Mouse (Mus musculus): ENCODE data around the gene Srd5a2.

DNA sequence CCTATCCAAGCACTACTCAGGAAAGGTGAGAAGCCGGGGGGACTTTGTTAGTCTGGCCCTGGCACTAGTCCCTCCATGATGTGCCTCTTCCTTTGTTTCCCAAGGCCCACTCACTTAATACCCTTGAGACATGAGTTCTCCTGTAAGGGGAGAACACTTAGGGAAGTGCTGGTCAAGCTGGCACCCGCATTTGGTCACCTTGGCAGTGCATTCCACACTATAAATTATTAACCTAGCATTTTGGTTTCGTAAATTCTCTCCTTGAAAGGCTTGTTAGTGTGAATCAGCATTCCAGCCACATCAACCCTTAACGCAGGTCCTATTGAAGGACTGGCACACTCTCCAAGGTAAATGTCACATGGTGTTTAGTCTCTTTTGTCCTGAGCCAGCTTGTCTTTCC, 61.8 kb downstream of the Srd5a2 start:
- TF ChIP-seq MAX (IDR thresholded peaks at IDR 0.05; ENCODE audit: low read depth) (no peak), E2F4 (IDR thresholded peaks at IDR 0.05; ENCODE audit: insufficient read depth) (no peak), USF1 (IDR thresholded peaks at IDR 0.05; ENCODE audit: low read depth) (no peak)
